Mouse (Mus musculus) heart, embryonic 16.5 days (tissue): Measurements from ENCODE around the gene Mal. TPM values are rescaled to one million over a fixed set of nuclear protein-coding genes. Genes with fewer than 3 reads are reported as not detected.

Experiments
- ATAC-seq: fragments of 200-750 bp; cut with Nextera tagmentation; replicated peaks from 2 replicates; pipeline ENCODE4 v1.8.0; 2017; ENCODE audit warnings: moderate number of reproducible peaks; ENCODE audit not compliant: insufficient read depth, low FRiP score; ENCODE audit errors: extremely low read depth
- H3K27ac ChIP-seq: fragments of 300-500 bp; sonication (generic); 2 replicates; pipeline ENCODE4 v1.5.1; 2014; ENCODE audit warnings: mild to moderate bottlenecking, low read length, control low read depth, moderate library complexity
- H3K27me3 ChIP-seq: fragments of 300-500 bp; sonication (generic); 2 replicates; pipeline ENCODE4 v1.6.1; 2014; ENCODE audit warnings: low read length, mixed read lengths; ENCODE audit not compliant: control insufficient read depth, insufficient read depth
- H3K36me3 ChIP-seq: fragments of 300-500 bp; sonication (generic); 2 replicates; pipeline ENCODE4 v1.6.1; 2014; ENCODE audit not compliant: control insufficient read depth, insufficient read depth
- H3K4me1 ChIP-seq: fragments of 300-500 bp; sonication (generic); 2 replicates; pipeline ENCODE4 v1.6.1; 2014; ENCODE audit warnings: low read length, mixed read lengths; ENCODE audit not compliant: control insufficient read depth, insufficient read depth
- H3K4me2 ChIP-seq: fragments of 300-500 bp; sonication (generic); 2 replicates; pipeline ENCODE4 v1.6.1; 2014; ENCODE audit warnings: low read depth, mild to moderate bottlenecking, control low read depth, low read length
- H3K4me3 ChIP-seq: fragments of 300-500 bp; sonication (generic); 2 replicates; pipeline ENCODE4 v1.5.1; 2014; ENCODE audit warnings: mild to moderate bottlenecking, control low read depth, low read length
- H3K9ac ChIP-seq: fragments of 300-500 bp; sonication (generic); 2 replicates; pipeline ENCODE4 v1.6.1; 2014; ENCODE audit warnings: low read length, control low read depth
- H3K9me3 ChIP-seq: fragments of 300-500 bp; sonication (generic); replicated peaks from 2 replicates; pipeline ENCODE4 v1.6.1; 2016; ENCODE audit warnings: low read length; ENCODE audit not compliant: control insufficient read depth
- WGBS: fragments of 180-500 bp; shearing (Covaris S2); extraction: QIAGEN DNeasy Blood & Tissue Kit; methylation state at CpG from one replicate; pipeline ENCODE4 v1.1.7; 2014; 5-methylcytosine and 5-hydroxymethylcytosine counted together
- polyA plus RNA-seq: library from polyadenylated mRNA; unstranded; fragments of >200 nt; fragmentation: Nextera tagmentation; extraction: Ambion mirVana; gene quantifications from 2 replicates; pipeline ENCODE4 v1.2.1, GENCODE M21; 2015

Mal gene
- 4.1 and 4.8 TPM in 2 replicates for polyA plus RNA-seq

DNA sequence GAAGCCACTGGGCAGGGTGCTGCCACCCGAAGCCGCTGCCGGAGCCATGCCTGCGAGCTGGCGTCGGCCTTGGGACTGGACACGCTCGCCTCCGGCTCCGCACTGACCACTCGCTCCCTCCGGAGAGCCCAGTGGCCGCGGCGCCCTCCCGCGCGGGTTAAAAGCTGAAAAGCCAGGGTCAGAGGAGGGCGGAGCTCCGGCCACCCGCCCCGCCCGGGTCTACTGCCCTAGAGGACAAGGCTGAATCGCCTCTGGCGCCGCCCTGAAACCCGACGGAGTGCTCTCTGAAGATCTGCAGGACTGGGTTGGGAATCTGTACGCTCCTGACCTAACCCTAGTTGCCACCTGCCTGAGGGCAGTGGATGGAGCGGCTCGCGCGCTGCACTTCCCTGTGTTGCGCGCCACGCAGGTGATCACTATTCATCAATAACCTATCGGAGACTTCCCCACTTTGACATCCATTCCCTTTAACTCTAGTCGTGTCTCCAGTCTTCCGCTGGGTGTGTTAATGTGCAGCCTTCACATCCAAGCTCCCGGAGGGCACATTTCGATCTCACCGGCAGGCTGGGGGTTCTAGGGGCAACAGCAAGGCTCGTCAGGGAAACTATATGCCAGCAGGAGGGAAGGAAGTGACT, at the start of gene Mal:
Gene Mal (minus strand): TSS at position 610 of the 635 bp plus-strand sequence.
- WGBS = 1% methylated on average over 37 of the region's 43 CpGs
- peaks cover 60% of the 10 kb centered on the region for H3K27me3 ChIP-seq
- H3K27ac ChIP-seq = no peak within 1 kb of the TSS
- H3K9me3 ChIP-seq = no peaks in the 10 kb centered on the region
- H3K9ac ChIP-seq = peak within 1 kb of the TSS; percentile 52
- H3K4me2 ChIP-seq = peak within 1 kb of the TSS; percentile 81
- no peak for ATAC-seq
- peak within 1 kb of the TSS; percentile 55 for H3K4me3 ChIP-seq
- H3K4me1 ChIP-seq = peaks cover 7% of the 10 kb centered on the region
- no peaks in the 10 kb centered on the region for H3K36me3 ChIP-seq

DNA sequence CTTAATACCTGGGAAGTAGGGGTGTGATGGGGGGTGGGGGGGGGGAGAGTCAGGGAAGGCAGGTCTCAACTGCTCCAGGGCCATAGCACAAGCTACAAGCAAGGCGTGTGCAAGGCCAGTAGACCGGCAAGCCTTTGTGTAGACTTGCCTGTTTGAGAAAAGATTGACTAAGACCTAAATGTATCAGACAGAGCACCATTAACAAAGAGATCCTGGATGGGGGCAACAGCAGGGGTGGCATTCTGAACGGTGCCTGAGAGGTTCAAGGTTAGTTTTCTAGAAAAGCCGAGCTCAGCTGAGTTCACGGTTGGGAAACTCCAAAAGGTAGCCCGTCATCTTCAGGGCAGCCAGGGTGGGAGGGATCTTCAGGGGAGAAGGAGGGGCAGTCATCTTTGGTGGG, 48.8 kb upstream of the Mal start:
- H3K36me3 ChIP-seq = no peaks in the 10 kb centered on the region
- ATAC-seq = no peak
- H3K4me2 ChIP-seq = no peak overlapping the region
- H3K9ac ChIP-seq = no peak overlapping the region
- H3K27ac ChIP-seq = no peak overlapping the region
- H3K4me3 ChIP-seq = no peak overlapping the region
- 80% methylated on average over 6 of the region's 6 CpGs for WGBS
- no peaks in the 10 kb centered on the region for H3K9me3 ChIP-seq
- no peaks in the 10 kb centered on the region for H3K4me1 ChIP-seq
- no peaks in the 10 kb centered on the region for H3K27me3 ChIP-seq

DNA sequence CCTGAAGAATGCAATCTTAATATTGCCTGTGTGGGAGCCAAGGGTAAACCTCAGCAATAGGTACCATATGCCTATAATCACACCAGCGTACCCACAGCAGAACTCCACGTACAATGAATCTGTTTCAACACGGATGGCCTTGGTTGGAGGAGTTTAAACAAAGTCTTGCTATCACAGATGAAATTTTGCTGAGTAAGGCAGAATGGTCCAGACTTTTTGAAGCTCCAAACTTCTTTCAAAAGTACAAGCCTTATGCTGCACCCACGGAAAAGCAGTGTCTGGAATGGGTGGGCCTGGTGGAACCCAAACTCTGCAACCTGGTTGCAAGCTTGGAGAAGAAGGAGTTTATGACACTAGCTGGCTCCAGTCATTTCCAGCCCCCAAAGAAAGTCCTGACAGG, 32.7 kb upstream of the Mal start:
- peaks cover 2% of the 10 kb centered on the region; the same call in 1 of the 2 replicates for H3K27me3 ChIP-seq
- H3K4me3 ChIP-seq = no peak overlapping the region
- no peak for ATAC-seq
- 78% methylated on average over 4 of the region's 4 CpGs for WGBS
- no peak overlapping the region for H3K9ac ChIP-seq
- H3K27ac ChIP-seq = no peak overlapping the region
- H3K4me1 ChIP-seq = no peaks in the 10 kb centered on the region; the same call in 1 of the 2 replicates
- H3K9me3 ChIP-seq = no peaks in the 10 kb centered on the region
- peak overlapping the region; percentile 25; the same call in 1 of the 2 replicates for H3K4me2 ChIP-seq
- H3K36me3 ChIP-seq = no peaks in the 10 kb centered on the region

DNA sequence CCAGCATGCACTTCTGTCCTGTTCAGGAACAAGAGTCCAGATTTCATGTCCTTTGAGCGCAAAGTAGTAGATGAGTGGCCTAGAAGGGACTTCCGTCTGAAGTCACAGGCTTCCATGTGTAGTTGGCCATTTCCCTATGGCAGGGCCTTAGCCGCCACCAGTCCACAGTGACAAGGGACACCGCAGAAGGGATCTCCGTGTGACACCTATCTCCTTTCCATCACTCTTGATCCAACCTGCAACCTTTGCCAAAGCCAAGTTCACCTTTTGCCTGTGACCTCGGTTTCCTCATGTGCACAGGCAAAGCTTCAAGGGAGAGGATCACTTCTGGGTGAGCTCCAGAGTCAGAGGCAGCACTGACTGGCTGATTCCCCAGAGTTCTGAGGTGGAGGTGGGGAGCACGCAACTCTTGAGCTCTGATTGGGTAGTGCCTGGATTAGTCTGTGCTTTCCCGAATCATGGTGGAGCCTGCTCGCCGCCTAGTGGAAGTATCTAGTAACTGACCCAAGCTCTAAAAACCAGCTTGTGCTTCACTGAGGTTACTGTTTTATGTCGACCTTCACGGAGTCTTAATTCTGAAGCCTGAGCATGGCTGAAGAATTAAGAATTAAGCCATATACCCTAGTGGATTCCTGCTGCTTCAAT, 27.3 kb upstream of the Mal start:
- ATAC-seq = peak; percentile 52; the same call in 1 of the 2 replicates

DNA sequence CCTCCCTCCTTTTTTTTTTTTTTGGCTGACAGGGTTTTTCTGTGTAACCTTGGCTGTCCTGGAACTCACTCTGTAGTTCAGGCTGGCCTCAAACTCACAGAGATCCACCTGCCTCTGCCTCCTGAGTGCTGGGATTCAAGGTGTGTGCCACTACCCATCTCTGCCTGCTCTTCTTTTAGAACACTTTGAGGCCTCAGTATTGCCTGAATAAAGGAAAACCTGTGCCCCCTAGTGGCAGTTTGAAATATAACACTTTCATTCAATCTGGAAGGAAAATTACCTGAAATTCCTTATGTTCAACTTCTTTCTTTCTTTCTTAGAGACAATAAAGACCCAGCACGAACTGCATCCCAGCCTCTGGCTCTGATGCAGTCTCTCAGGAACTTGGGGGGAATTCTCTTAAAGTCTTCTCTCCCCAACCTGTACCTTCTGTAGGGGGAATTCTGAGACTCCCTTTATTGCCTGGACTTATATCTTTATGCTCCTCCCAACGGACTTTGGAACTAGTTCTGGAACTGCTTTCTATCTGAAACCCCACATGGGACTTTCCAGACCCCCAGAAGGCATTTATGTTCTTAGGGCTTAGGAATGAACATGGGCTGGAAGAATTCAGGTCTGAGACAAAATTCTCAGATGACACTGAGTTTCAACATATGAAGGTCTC, 11.5 kb upstream of the Mal start:
- H3K9me3 ChIP-seq = no peaks in the 10 kb centered on the region
- H3K9ac ChIP-seq = no peak overlapping the region
- no peak for ATAC-seq
- no peaks in the 10 kb centered on the region for H3K36me3 ChIP-seq
- H3K27ac ChIP-seq = no peak overlapping the region
- no peak overlapping the region for H3K4me2 ChIP-seq
- 14% methylated on average over 2 of the region's 2 CpGs for WGBS
- H3K27me3 ChIP-seq = no peaks in the 10 kb centered on the region
- H3K4me1 ChIP-seq = no peaks in the 10 kb centered on the region
- no peak overlapping the region for H3K4me3 ChIP-seq

More for the DNA sequence above, 27.3 kb upstream of the Mal start:
- H3K4me1 ChIP-seq = no peaks in the 10 kb centered on the region
- H3K27ac ChIP-seq = no peak overlapping the region
- 38% methylated on average over 12 of the region's 12 CpGs for WGBS
- peaks cover 2% of the 10 kb centered on the region; the same call in 1 of the 2 replicates for H3K27me3 ChIP-seq
- H3K36me3 ChIP-seq = no peaks in the 10 kb centered on the region
- H3K4me3 ChIP-seq = no peak overlapping the region
- H3K9ac ChIP-seq = no peak overlapping the region
- H3K4me2 ChIP-seq = no peak overlapping the region
- H3K9me3 ChIP-seq = no peaks in the 10 kb centered on the region

DNA sequence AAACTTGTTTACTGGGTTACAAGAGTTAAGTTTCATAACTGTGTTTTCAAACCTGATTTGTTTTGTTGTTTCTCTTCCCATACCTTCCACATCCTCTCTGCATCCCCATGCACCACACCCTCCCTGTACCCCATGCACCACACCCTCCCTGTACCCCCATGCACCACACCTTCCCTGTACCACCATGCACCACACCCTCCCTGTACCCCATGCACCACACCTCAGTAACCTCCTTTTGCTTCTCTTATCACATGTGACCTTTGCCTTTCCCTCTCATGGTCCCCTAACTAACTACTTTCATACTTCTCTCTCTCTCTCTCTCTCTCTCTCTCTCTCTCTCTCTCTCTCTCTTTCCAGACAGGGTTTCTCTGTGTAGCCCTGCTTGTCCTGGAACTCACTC, 10.5 kb upstream of the Mal start:
- H3K4me2 ChIP-seq = no peak overlapping the region
- no peak overlapping the region for H3K9ac ChIP-seq
- H3K4me3 ChIP-seq = no peak overlapping the region
- H3K36me3 ChIP-seq = no peaks in the 10 kb centered on the region
- no peak overlapping the region for H3K27ac ChIP-seq
- H3K4me1 ChIP-seq = no peaks in the 10 kb centered on the region
- H3K9me3 ChIP-seq = no peaks in the 10 kb centered on the region
- no peak for ATAC-seq
- no peaks in the 10 kb centered on the region for H3K27me3 ChIP-seq

DNA sequence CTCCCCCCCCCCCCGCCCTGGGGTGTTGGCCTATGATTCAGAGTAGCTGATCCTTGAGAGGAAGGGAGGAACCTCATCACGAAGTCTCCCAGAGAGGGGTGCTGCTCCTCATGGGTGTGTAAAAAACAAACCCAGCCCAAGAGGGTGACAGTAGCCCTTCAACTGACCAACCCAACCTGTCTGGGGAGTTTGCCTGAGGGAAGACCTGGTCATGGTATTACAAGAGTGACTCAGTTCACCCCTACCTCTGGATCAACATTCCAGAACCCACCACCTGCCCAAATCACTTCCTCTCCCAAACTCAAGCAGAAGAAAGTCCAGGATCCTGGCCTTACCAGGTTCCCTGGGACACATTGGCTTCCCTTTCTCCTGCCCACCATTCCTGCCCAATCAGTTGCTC, 6.2 kb upstream of the Mal start:
- H3K9me3 ChIP-seq = no peaks in the 10 kb centered on the region
- no peak overlapping the region for H3K9ac ChIP-seq
- no peak overlapping the region for H3K4me2 ChIP-seq
- WGBS = 48% methylated on average over 2 of the region's 2 CpGs
- H3K27ac ChIP-seq = no peak overlapping the region
- no peak overlapping the region for H3K4me3 ChIP-seq
- ATAC-seq = no peak
- H3K27me3 ChIP-seq = peaks cover 10% of the 10 kb centered on the region
- H3K4me1 ChIP-seq = no peaks in the 10 kb centered on the region
- H3K36me3 ChIP-seq = no peaks in the 10 kb centered on the region

DNA sequence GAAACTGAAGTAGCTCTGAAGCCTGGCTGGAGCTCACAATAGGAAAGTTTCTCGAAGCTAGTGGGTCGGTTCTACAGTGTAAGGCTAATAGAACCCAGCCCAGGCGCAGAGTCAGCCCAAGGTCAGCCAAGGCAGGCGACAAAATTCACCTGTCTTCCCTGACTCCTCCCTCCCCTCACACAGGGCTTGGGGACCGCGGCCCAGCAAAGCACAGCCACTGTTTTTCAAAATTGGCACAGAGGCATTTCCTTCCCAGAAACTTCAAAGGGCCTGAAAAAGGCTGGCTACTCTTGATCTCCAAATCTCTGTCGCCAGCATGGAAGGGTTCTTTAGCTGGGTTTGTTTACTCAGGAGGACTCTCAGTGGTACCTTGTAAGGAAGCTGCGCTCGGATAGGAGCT, 1.1 kb downstream of the Mal start:
- 11% methylated on average over 9 of the region's 9 CpGs for WGBS
- H3K4me3 ChIP-seq = peak overlapping the region; percentile 55
- peak overlapping the region; percentile 81; the same call in 1 of the 2 replicates for H3K4me2 ChIP-seq
- no peaks in the 10 kb centered on the region for H3K9me3 ChIP-seq
- H3K36me3 ChIP-seq = no peaks in the 10 kb centered on the region
- ATAC-seq = no peak
- H3K4me1 ChIP-seq = peaks cover 7% of the 10 kb centered on the region
- peaks cover 66% of the 10 kb centered on the region for H3K27me3 ChIP-seq
- H3K27ac ChIP-seq = no peak overlapping the region
- H3K9ac ChIP-seq = no peak overlapping the region

DNA sequence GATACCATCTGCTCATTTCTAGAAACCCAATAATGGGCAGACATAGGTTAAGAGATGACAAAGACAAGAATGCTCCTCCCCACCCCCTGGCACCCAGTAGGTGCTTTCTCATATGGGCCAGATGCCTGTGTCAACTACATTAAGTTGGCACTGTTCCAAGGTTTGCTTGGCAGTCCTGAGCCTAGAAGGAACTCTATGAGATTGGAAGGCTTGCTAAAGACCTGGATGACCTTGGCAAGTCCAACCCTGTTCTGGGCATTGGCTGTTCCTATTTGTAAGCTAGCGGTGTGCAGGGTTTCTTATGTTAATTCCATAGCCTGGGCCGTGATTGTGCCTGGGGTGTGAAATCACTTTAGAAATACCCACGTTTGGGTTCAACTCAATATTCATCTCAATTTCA, 1.7 kb downstream of the Mal start:
- H3K27me3 ChIP-seq = peaks cover 64% of the 10 kb centered on the region

More for the DNA sequence above, 1.7 kb downstream of the Mal start:
- Histone ChIP-seq H3K27ac (no peak overlapping the region), H3K4me3 (no peak overlapping the region), H3K4me1 (peaks cover 7% of the 10 kb centered on the region), H3K9ac (no peak overlapping the region), H3K4me2 (no peak overlapping the region), H3K36me3 (no peaks in the 10 kb centered on the region), H3K9me3 (no peaks in the 10 kb centered on the region)
- no peak for ATAC-seq
- WGBS = 59% methylated on average over 3 of the region's 3 CpGs
